8 mouse cellular contexts compared by ENCODE assay signal in the genomic region with DNA sequence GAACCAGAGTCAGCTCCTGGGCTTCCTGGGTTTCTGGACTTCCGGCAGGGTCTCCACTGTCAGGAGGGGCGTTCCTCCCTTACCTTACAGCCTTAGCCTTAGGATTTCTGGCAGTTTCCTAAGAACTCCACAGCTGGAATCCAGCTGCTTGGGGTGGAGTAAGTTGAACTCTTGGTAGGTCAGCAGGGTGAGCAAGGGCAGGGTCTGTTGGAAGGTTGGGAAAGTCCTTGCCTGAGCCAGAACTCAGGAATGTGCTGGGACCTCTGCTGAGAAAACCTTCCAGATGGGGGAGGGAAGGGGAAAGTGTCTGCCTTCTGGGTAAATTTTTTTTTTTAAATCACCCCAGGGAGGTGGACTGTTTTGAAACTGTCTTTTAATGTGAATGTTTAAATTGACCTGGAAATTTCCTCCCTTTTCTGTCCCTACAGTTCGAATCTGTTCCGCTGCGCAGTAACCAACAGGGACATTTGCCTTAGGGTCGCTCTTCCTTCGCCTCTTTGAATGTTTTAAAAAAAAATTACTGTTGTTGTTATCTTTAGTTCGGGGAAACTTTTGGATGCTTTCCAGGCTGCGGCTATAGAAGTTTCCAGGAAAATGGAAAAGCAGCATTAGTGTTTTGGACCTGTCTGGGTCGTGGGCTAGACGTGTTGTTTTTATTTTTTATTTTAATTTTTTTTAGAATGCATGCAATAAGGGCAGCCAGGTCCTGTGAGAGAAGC. TPM values are rescaled to one million over a fixed set of nuclear protein-coding genes. Genes with fewer than 3 reads are reported as not detected.
DNase-seq lines count a peak whose midpoint lies in the region; ATAC-seq and TF ChIP-seq lines count a peak whose summit lies in the region.

No protein-coding gene starts in this region.

- no peaks in the 10 kb centered on the region for H3K27me3 ChIP-seq in MEL (ENCODE audit: control insufficient read depth in 1 of 2, insufficient read depth in 2 of 2, low read length in 2 of 2)
- H3K27me3 ChIP-seq in neural tube, embryonic 15.5 days (replicated peaks) = no peaks in the 10 kb centered on the region

- WGBS in neural tube, embryonic 15.5 days = 59% methylated on average over 11 of the region's 11 CpGs

- no peak for TF ChIP-seq POLR2A in MEL (IDR thresholded peaks at IDR 0.05; ENCODE audit: control insufficient read depth in 1 of 2, insufficient read depth in 1 of 2, low read depth in 1 of 2, low read length in 2 of 2, poor library complexity in 1 of 2)

- ATAC-seq in neural tube, embryonic 15.5 days (ENCODE audit: low FRiP score) = no peak

- H3K27ac ChIP-seq in MEL (ENCODE audit: control insufficient read depth, low read depth, low read length) = no peak overlapping the region
- peak overlapping the region; percentile 30 for H3K27ac ChIP-seq in neural tube, embryonic 15.5 days (replicated peaks)

- H3K36me3 ChIP-seq in MEL (ENCODE audit: control insufficient read depth in 1 of 2, insufficient read depth in 2 of 2, low read length in 2 of 2) = peaks cover 0 to 40% of the 10 kb centered on the region in 2 experiments; a peak in 2 of 4 replicates
- H3K36me3 ChIP-seq in neural tube, embryonic 15.5 days = no peaks in the 10 kb centered on the region

- peak in 1 of 2 experiments; percentile 36; a peak in 1 of 4 replicates for TF ChIP-seq EP300 in MEL (IDR thresholded peaks at IDR 0.05; ENCODE audit: low read depth in 1 of 2, low read length in 2 of 2)

- H3K79me2 ChIP-seq in MEL (ENCODE audit: control insufficient read depth, insufficient read depth, low read length, poor library complexity) = peaks cover 2% of the 10 kb centered on the region

- DNase-seq in 3134 (ENCODE audit: extremely low read depth, insufficient read length, low spot score) = peak; percentile 48
- DNase-seq in MEL (ENCODE audit: low read depth, low spot score) = peak; percentile 37
- peak; percentile 79 to 81 for DNase-seq in heart, adult 9 months (ENCODE audit: low spot score in 2 of 2)
- DNase-seq in kidney, postnatal 10 days = peak; percentile 72
- DNase-seq in frontal cortex, postnatal 14 days (ENCODE audit: low spot score in 2 of 2) = no peak
- DNase-seq in layer of hippocampus, adult 8-10 months (ENCODE audit: low spot score in 2 of 2) = no peak
- no peak for DNase-seq in right cerebral cortex, postnatal 25 days

- no peak overlapping the region for H3K4me3 ChIP-seq in MEL (ENCODE audit: control insufficient read depth in 1 of 2, insufficient read depth in 1 of 2, low read depth in 2 of 2, low read length in 2 of 2)
- H3K4me3 ChIP-seq in neural tube, embryonic 15.5 days (replicated peaks) = no peak overlapping the region

- H3K9me3 ChIP-seq in MEL (replicated peaks; ENCODE audit: insufficient read depth, low read length) = no peaks in the 10 kb centered on the region
- no peaks in the 10 kb centered on the region for H3K9me3 ChIP-seq in neural tube, embryonic 15.5 days (replicated peaks)

- no peak overlapping the region for H3K4me2 ChIP-seq in neural tube, embryonic 15.5 days

- peak overlapping the region; percentile 50 for H3K9ac ChIP-seq in MEL (ENCODE audit: control insufficient read depth, low read depth, low read length, poor library complexity, severe bottlenecking)
- H3K9ac ChIP-seq in neural tube, embryonic 15.5 days (replicated peaks) = no peak overlapping the region

- peaks cover 13 to 36% of the 10 kb centered on the region in 2 experiments for H3K4me1 ChIP-seq in MEL (ENCODE audit: control insufficient read depth in 1 of 2, insufficient read depth in 2 of 2, low read length in 2 of 2)
- H3K4me1 ChIP-seq in neural tube, embryonic 15.5 days = peaks cover 58% of the 10 kb centered on the region

- no peak for TF ChIP-seq CTCF in MEL (IDR thresholded peaks at IDR 0.05 in 2 of 3, conservative IDR thresholded peaks at IDR 0.05 in 1 of 3; ENCODE audit: control insufficient read depth in 1 of 3, insufficient read depth in 1 of 3, low read depth in 2 of 3, low read length in 3 of 3, poor library complexity in 1 of 3, severe bottlenecking in 1 of 3)

- no peak for TF ChIP-seq RAD21 in MEL (IDR thresholded peaks at IDR 0.05; ENCODE audit: low read depth, low read length)

TF ChIP-seq in MEL, 35 proteins besides CTCF, POLR2A, EP300 and RAD21:
- TF ChIP-seq ETS1 (IDR thresholded peaks at IDR 0.05; ENCODE audit: low read depth, low read length) = peak; percentile 59; the same call in 1 of the 2 replicates
- TF ChIP-seq POLR2AphosphoS2 (IDR thresholded peaks at IDR 0.05; ENCODE audit: low read length) = no peak
- TF ChIP-seq TBP (IDR thresholded peaks at IDR 0.05; ENCODE audit: low read depth, low read length) = no peak
- TF ChIP-seq HCFC1 (IDR thresholded peaks at IDR 0.05; ENCODE audit: low read depth, low read length) = no peak
- TF ChIP-seq E2F4 (IDR thresholded peaks at IDR 0.05; ENCODE audit: borderline replicate concordance, low read depth, low read length) = no peak
- peak; percentile 86 for TF ChIP-seq ZNF384 (IDR thresholded peaks at IDR 0.05; ENCODE audit: low read depth, low read length)

RNA-seq across cellular contexts. Expression of gene Irf2bpl, which starts 15.0 kb away (rescaled TPM):
- 6.9 and 8.2 TPM in 2 replicates for total RNA-seq in MEL (2012; rRNA removed)
- polyA plus RNA-seq in MEL (2012; ENCODE audit: insufficient read depth in 1 of 2, insufficient read length in 2 of 2, low read depth in 1 of 2, low replicate concordance in 2 of 2, missing spikeins in 1 of 2) = 1 to 10 TPM in 1 of 2 experiments, not detected in 1; 8.0 TPM
- polyA plus RNA-seq in neural tube, embryonic 15.5 days (2015; fragmentation: Nextera tagmentation; extraction: Ambion mirVana) = 53.3 and 69.9 TPM in 2 replicates
- 10 to 100 TPM; 61.7 to 72.0 (median 66.8) TPM for total RNA-seq in layer of hippocampus, adult 8-10 months (2022)

RNA-seq across cellular contexts. Expression of gene Cipc, which starts 47.2 kb away (rescaled TPM):
- total RNA-seq in MEL (2012; rRNA removed) = 22.5 and 24.8 TPM in 2 replicates
- 10 to 100 TPM; 27.5 to 98.1 TPM for polyA plus RNA-seq in MEL (2012; ENCODE audit: insufficient read depth in 1 of 2, insufficient read length in 2 of 2, low read depth in 1 of 2, low replicate concordance in 2 of 2, missing spikeins in 1 of 2)
- polyA plus RNA-seq in neural tube, embryonic 15.5 days (2015; fragmentation: Nextera tagmentation; extraction: Ambion mirVana) = 37.2 and 40.8 TPM in 2 replicates
- total RNA-seq in layer of hippocampus, adult 8-10 months (2022) = 10 to 100 TPM; 70.7 to 89.0 (median 86.1) TPM

Comparison
In these comparisons a context has a peak if more than half of its experiments do, and no peak if none do; other contexts are left out.
1. DNase-seq: peak in 3134 (single experiment), MEL (single experiment), heart, adult 9 months (2 of 2) and kidney, postnatal 10 days (single experiment); none in frontal cortex, postnatal 14 days (0 of 2), layer of hippocampus, adult 8-10 months (0 of 2) and right cerebral cortex, postnatal 25 days (single experiment).